Mouse (Mus musculus) lung, postnatal 0 days (tissue): Measurements from ENCODE around the gene Zfp523.

Source experiments
- CTCF ChIP-seq: IDR thresholded peaks from 2 replicates; pipeline ENCODE4 v1.5.1; 2016; ENCODE audit warnings: antibody characterized with exemption, mild to moderate bottlenecking
- EP300 ChIP-seq: IDR thresholded peaks from 2 replicates; pipeline ENCODE4 v1.6.1; 2016; ENCODE audit warnings: antibody characterized with exemption, mild to moderate bottlenecking, control low read depth

- TF ChIP-seq CTCF (no peak), EP300 (no peak)
Measured at GRCm38 (mm10) chr17:28177540-28178046, 664 bp downstream of the Zfp523 start.
